Mouse (Mus musculus) forebrain, embryonic 11.5 days (tissue): Measurements from ENCODE around the gene Acsf3. TPM values are rescaled to one million over a fixed set of nuclear protein-coding genes. Genes with fewer than 3 reads are reported as not detected.
A peak's percentile ranks its signal among the peaks of the same experiment; 100 is the strongest.

Experiments used
- ATAC-seq: fragments of 200-750 bp; cut with Nextera tagmentation; replicated peaks from 2 replicates; pipeline ENCODE4 v1.8.0; 2017; ENCODE audit warnings: moderate TSS enrichment; ENCODE audit not compliant: low FRiP score
- DNase-seq: peaks from one replicate; pipeline ENCODE4 v3.0.0-alpha.2; 2017; ENCODE audit warnings: low spot score
- H3K27ac ChIP-seq: fragments of 300-500 bp; sonication (generic); 2 replicates; pipeline ENCODE4 v1.5.1; 2014; ENCODE audit warnings: low read depth, low read length
- H3K27me3 ChIP-seq: fragments of 300-500 bp; sonication (generic); 2 replicates; pipeline ENCODE4 v1.6.1; 2014; ENCODE audit warnings: mild to moderate bottlenecking, low read length, mixed read lengths; ENCODE audit not compliant: control insufficient read depth, insufficient read depth
- H3K36me3 ChIP-seq: fragments of 300-500 bp; sonication (generic); 2 replicates; pipeline ENCODE4 v1.6.1; 2014; ENCODE audit warnings: mild to moderate bottlenecking, low read length, moderate library complexity, mixed read lengths; ENCODE audit not compliant: control insufficient read depth, insufficient read depth
- H3K4me1 ChIP-seq: fragments of 300-500 bp; sonication (generic); replicated peaks from 2 replicates; pipeline ENCODE4 v1.6.1; 2014; ENCODE audit warnings: low read length, mixed read lengths; ENCODE audit not compliant: control insufficient read depth, insufficient read depth
- H3K4me2 ChIP-seq: fragments of 300-500 bp; sonication (generic); 2 replicates; pipeline ENCODE4 v1.6.1; 2014; ENCODE audit warnings: low read depth, mild to moderate bottlenecking, low read length, moderate library complexity, mixed read lengths; ENCODE audit not compliant: severe bottlenecking
- H3K4me3 ChIP-seq: fragments of 300-500 bp; sonication (generic); 2 replicates; pipeline ENCODE4 v1.5.1; 2014; ENCODE audit warnings: low read depth, low read length
- H3K9ac ChIP-seq: fragments of 300-500 bp; sonication (generic); 2 replicates; pipeline ENCODE4 v1.6.1; 2014; ENCODE audit warnings: low read length
- H3K9me3 ChIP-seq: fragments of 300-500 bp; sonication (generic); 2 replicates; pipeline ENCODE4 v1.6.1; 2016; ENCODE audit warnings: low read length, mixed read lengths; ENCODE audit not compliant: control insufficient read depth
- WGBS: fragments of 180-500 bp; shearing (Covaris S2); extraction: QIAGEN DNeasy Blood & Tissue Kit; methylation state at CpG from one replicate; pipeline ENCODE4 v1.1.7; 2014; 5-methylcytosine and 5-hydroxymethylcytosine counted together
- polyA plus RNA-seq: library from polyadenylated mRNA; unstranded; fragments of >200 nt; fragmentation: Nextera tagmentation; extraction: Ambion mirVana; gene quantifications from 2 replicates; pipeline ENCODE4 v1.2.1, GENCODE M21; 2014

Gene Acsf3
- polyA plus RNA-seq, 1 experiment from 2014 or later = 15.6 TPM

GRCm38 (mm10) chr8:122810376-122810775 is 35.1 kb downstream of the Acsf3 start:
- Histone ChIP-seq H3K9me3 (no peaks in the 10 kb centered on the region), H3K36me3 (no peaks in the 10 kb centered on the region), H3K4me3 (no peak overlapping the region), H3K9ac (no peak overlapping the region), H3K27ac (no peak overlapping the region), H3K27me3 (peaks cover 24% of the 10 kb centered on the region), H3K4me2 (no peak overlapping the region), H3K4me1 (peaks cover 19% of the 10 kb centered on the region)
- 80% methylated on average over 8 of the region's 8 CpGs for WGBS
- ATAC-seq = no peak
- DNase-seq = no peak

GRCm38 (mm10) chr8:122811870-122812494 is 36.7 kb downstream of the Acsf3 start:
- 95% methylated on average over 16 of the region's 16 CpGs for WGBS
- DNase-seq (no peak), ATAC-seq (no peak)
- Histone ChIP-seq H3K9me3 (no peaks in the 10 kb centered on the region), H3K36me3 (no peaks in the 10 kb centered on the region), H3K4me3 (no peak overlapping the region), H3K4me2 (no peak overlapping the region), H3K9ac (no peak overlapping the region; the same call in 1 of the 2 replicates), H3K27ac (no peak overlapping the region), H3K27me3 (peaks cover 10% of the 10 kb centered on the region), H3K4me1 (peaks cover 11% of the 10 kb centered on the region)

DNA sequence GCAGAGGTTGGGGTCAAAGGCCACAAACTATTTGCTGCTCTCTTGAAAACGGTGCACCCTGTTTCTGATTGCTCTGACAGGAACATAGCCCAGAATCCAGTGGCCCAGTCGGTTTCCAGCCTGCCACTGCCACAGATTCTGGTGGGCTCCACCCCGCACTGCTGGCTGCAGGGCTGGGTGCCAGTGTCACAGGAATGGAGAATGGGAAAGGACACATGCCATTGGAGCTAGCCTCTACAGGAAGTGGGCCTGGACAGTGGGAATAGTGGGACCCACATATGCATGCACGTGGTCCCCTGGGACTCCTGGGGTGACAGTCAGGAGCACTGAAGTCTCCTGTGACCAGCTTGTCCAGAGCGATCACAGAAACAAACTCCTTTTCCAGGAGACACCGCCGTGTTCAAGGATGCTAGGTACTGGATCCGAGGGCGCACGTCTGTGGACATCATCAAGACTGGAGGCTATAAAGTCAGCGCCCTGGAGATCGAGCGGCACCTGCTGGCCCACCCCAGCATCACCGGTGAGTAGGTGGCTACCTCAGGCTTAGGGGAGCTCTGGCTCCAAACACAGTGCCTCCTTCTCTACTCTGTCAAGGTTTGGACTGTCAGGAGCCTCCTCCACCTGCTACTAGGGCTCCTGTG is 37.4 kb downstream of the Acsf3 start:
- Histone ChIP-seq H3K4me3 (no peak overlapping the region), H3K9me3 (no peaks in the 10 kb centered on the region), H3K27me3 (peaks cover 6% of the 10 kb centered on the region), H3K36me3 (no peaks in the 10 kb centered on the region), H3K4me2 (no peak overlapping the region), H3K27ac (no peak overlapping the region), H3K9ac (no peak overlapping the region), H3K4me1 (peaks cover 11% of the 10 kb centered on the region; the same call in 1 of the 2 replicates)
- ATAC-seq = no peak
- no peak for DNase-seq
- WGBS = 73% methylated on average over 14 of the region's 14 CpGs

DNA sequence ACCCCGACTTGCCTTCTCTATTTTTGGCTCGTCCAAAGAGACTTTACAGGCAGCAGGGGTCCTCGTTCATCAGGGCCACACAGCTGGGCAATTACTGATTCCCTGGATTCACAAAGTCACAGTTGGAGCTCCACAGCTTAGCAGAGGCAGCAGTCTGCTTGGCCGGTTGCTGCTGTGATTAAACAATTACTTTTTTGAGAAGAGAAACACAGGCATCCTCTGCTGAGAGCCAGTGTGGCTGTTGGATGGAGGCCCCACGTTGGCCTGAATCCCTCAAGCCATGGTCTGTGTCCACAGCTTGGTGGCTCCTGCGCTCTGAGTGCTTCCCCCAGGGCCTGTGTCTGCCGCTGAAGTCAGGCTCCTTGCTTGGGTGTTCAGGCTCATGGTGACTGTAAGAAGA is 39.3 kb downstream of the Acsf3 start:
- H3K4me3 ChIP-seq = no peak overlapping the region
- H3K4me2 ChIP-seq = no peak overlapping the region
- no peak overlapping the region for H3K9ac ChIP-seq
- H3K4me1 ChIP-seq = peaks cover 11% of the 10 kb centered on the region; the same call in 1 of the 2 replicates
- ATAC-seq (no peak), DNase-seq (no peak)
- no peaks in the 10 kb centered on the region for H3K9me3 ChIP-seq
- H3K36me3 ChIP-seq = no peaks in the 10 kb centered on the region
- WGBS = 8% methylated on average over 7 of the region's 7 CpGs
- H3K27ac ChIP-seq = peak overlapping the region; percentile 25; the same call in 1 of the 2 replicates
- H3K27me3 ChIP-seq = peaks cover 2% of the 10 kb centered on the region

DNA sequence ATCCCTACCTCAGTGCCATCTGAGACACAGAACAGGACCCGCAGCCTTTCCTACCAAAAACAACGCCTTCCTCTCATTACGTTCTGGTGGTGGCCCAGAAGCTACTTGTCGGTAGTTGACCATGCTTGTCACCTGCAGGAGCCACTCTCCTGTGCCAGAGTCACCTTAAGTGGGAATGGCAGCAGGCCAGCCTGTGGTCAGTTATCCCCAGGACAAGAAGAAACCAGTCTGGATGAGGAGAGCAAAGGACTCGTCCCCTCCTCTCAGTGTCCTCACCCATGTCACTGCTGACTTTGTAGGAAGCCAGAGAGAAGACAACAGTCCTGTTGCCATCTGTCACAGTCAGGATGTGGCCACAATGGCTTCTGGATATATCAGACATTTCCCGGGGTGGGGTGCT is 41.7 kb downstream of the Acsf3 start:
- Histone ChIP-seq H3K27me3 (no peaks in the 10 kb centered on the region; the same call in 1 of the 2 replicates), H3K27ac (no peak overlapping the region)
- ATAC-seq = no peak

GRCm38 (mm10) chr8:122817724-122818496 is 42.6 kb downstream of the Acsf3 start:
- Histone ChIP-seq H3K9ac (no peak overlapping the region), H3K4me1 (peaks cover 11% of the 10 kb centered on the region; the same call in 1 of the 2 replicates), H3K4me2 (no peak overlapping the region), H3K9me3 (no peaks in the 10 kb centered on the region), H3K27ac (no peak overlapping the region), H3K27me3 (no peaks in the 10 kb centered on the region; the same call in 1 of the 2 replicates), H3K4me3 (no peak overlapping the region), H3K36me3 (no peaks in the 10 kb centered on the region)
- 39% methylated on average over 13 of the region's 13 CpGs for WGBS
- no peak for DNase-seq
- ATAC-seq = no peak

More for the DNA sequence above, 41.7 kb downstream of the Acsf3 start:
- DNase-seq = no peak
- Histone ChIP-seq H3K36me3 (no peaks in the 10 kb centered on the region), H3K9me3 (no peaks in the 10 kb centered on the region), H3K4me3 (no peak overlapping the region), H3K9ac (no peak overlapping the region), H3K4me2 (no peak overlapping the region), H3K4me1 (peaks cover 11% of the 10 kb centered on the region; the same call in 1 of the 2 replicates)
- WGBS = 88% methylated on average over 6 of the region's 6 CpGs

DNA sequence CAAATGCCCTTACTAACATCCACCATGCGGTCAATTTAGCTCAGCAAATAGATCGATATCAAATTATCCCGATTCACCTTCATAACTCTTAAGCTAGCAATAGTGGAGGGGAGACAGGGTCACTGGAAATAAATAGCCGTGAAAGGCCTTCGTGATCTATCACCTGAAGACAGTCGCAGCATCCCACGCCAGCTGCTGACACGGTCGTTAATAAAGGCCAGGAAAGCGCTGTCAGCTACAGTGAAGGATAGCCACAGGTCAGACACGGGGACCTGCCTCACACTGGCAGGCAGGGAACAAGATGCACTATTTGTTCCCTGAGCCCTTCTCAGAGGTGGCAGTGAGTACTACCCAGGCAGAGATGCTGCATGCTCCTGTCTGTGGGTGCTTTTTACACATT is 44.5 kb downstream of the Acsf3 start:
- no peaks in the 10 kb centered on the region for H3K9me3 ChIP-seq
- no peak for ATAC-seq
- 93% methylated on average over 11 of the region's 11 CpGs for WGBS
- H3K27ac ChIP-seq = no peak overlapping the region
- H3K4me3 ChIP-seq = no peak overlapping the region
- no peak overlapping the region for H3K9ac ChIP-seq
- H3K4me1 ChIP-seq = peaks cover 8% of the 10 kb centered on the region; the same call in 1 of the 2 replicates
- DNase-seq = no peak
- H3K27me3 ChIP-seq = no peaks in the 10 kb centered on the region; the same call in 1 of the 2 replicates
- H3K4me2 ChIP-seq = no peak overlapping the region
- no peaks in the 10 kb centered on the region for H3K36me3 ChIP-seq

GRCm38 (mm10) chr8:122824571-122824970 is 49.3 kb downstream of the Acsf3 start:
- H3K9ac ChIP-seq = no peak overlapping the region
- no peaks in the 10 kb centered on the region for H3K36me3 ChIP-seq
- no peak overlapping the region for H3K27ac ChIP-seq
- no peaks in the 10 kb centered on the region for H3K27me3 ChIP-seq
- H3K4me1 ChIP-seq = no peaks in the 10 kb centered on the region; the same call in 1 of the 2 replicates
- H3K9me3 ChIP-seq = no peaks in the 10 kb centered on the region
- no peak overlapping the region for H3K4me3 ChIP-seq
- 43% methylated on average over 5 of the region's 5 CpGs for WGBS
- no peak for ATAC-seq
- no peak for DNase-seq
- H3K4me2 ChIP-seq = no peak overlapping the region
